Mouse (Mus musculus) hindbrain, embryonic 15.5 days (tissue): Measurements from ENCODE around the gene Hhipl1. TPM values are rescaled to one million over a fixed set of nuclear protein-coding genes. Genes with fewer than 3 reads are reported as not detected.

Source experiments
- ATAC-seq: fragments of 200-750 bp; cut with Nextera tagmentation; 2 replicates; pipeline ENCODE4 v1.8.0; 2017; ENCODE audit warnings: low read depth, moderate number of reproducible peaks, moderate TSS enrichment; ENCODE audit not compliant: low FRiP score
- H3K27ac ChIP-seq: fragments of 300-500 bp; sonication (generic); replicated peaks from 2 replicates; pipeline ENCODE4 v1.5.1; 2015; ENCODE audit warnings: mild to moderate bottlenecking, inconsistent platforms
- H3K27me3 ChIP-seq: fragments of 300-500 bp; sonication (generic); 2 replicates; pipeline ENCODE4 v1.6.1; 2015; ENCODE audit warnings: control low read depth, inconsistent platforms
- H3K36me3 ChIP-seq: fragments of 300-500 bp; sonication (generic); 2 replicates; pipeline ENCODE4 v1.6.1; 2015; ENCODE audit warnings: control low read depth, inconsistent platforms
- H3K4me1 ChIP-seq: fragments of 300-500 bp; sonication (generic); replicated peaks from 2 replicates; pipeline ENCODE4 v1.6.1; 2015; ENCODE audit warnings: control low read depth, inconsistent platforms
- H3K4me2 ChIP-seq: fragments of 300-500 bp; sonication (generic); 2 replicates; pipeline ENCODE4 v1.6.1; 2015; ENCODE audit warnings: moderate library complexity, mild to moderate bottlenecking, inconsistent platforms
- H3K4me3 ChIP-seq: fragments of 300-500 bp; sonication (generic); 2 replicates; pipeline ENCODE4 v1.5.1; 2015; ENCODE audit warnings: mild to moderate bottlenecking, inconsistent platforms
- H3K9ac ChIP-seq: fragments of 300-500 bp; sonication (generic); 2 replicates; pipeline ENCODE4 v1.6.1; 2015; ENCODE audit warnings: inconsistent platforms
- H3K9me3 ChIP-seq: fragments of 300-500 bp; sonication (generic); 2 replicates; pipeline ENCODE4 v1.6.1; 2016; ENCODE audit warnings: control low read depth, inconsistent platforms
- WGBS: fragments of 180-500 bp; shearing (Covaris S2); methylation state at CpG from one replicate; pipeline ENCODE4 v1.1.7; 2015; 5-methylcytosine and 5-hydroxymethylcytosine counted together
- polyA plus RNA-seq: library from polyadenylated mRNA; unstranded; fragments of >200 nt; fragmentation: Nextera tagmentation; extraction: Ambion mirVana; gene quantifications from 2 replicates; pipeline ENCODE4 v1.2.1, GENCODE M21; 2015

Gene Hhipl1
- polyA plus RNA-seq, 1 experiment from 2014 or later: 2.7 TPM

DNA sequence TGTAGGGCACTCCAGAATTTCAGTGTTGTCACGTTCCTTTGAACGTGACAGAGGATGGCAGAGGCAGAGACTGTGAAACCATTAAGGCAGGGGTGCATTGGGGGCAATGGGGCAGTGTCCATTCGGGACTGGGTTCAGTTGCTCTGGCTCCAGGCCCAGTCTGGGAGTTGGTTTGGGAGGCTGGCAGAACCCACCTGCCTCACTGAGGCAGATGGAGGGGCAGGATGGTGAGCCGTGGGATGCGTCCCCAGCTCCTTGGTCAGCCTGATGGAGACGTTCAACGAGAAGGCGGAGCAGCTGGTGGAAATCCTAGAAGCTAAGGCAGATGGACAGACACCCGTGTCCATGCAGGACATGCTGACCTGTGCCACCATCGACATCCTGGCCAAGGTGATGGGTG is 44.9 kb downstream of the Hhipl1 start:
- H3K27ac ChIP-seq: no peak overlapping the region
- no peak overlapping the region for H3K4me3 ChIP-seq
- H3K9me3 ChIP-seq: no peaks in the 10 kb centered on the region
- peaks cover 19% of the 10 kb centered on the region for H3K27me3 ChIP-seq
- no peak for ATAC-seq
- H3K36me3 ChIP-seq: no peaks in the 10 kb centered on the region
- H3K4me2 ChIP-seq: no peak overlapping the region
- no peak overlapping the region for H3K9ac ChIP-seq
- WGBS: 85% methylated on average over 10 of the region's 10 CpGs
- peaks cover 9% of the 10 kb centered on the region for H3K4me1 ChIP-seq

DNA sequence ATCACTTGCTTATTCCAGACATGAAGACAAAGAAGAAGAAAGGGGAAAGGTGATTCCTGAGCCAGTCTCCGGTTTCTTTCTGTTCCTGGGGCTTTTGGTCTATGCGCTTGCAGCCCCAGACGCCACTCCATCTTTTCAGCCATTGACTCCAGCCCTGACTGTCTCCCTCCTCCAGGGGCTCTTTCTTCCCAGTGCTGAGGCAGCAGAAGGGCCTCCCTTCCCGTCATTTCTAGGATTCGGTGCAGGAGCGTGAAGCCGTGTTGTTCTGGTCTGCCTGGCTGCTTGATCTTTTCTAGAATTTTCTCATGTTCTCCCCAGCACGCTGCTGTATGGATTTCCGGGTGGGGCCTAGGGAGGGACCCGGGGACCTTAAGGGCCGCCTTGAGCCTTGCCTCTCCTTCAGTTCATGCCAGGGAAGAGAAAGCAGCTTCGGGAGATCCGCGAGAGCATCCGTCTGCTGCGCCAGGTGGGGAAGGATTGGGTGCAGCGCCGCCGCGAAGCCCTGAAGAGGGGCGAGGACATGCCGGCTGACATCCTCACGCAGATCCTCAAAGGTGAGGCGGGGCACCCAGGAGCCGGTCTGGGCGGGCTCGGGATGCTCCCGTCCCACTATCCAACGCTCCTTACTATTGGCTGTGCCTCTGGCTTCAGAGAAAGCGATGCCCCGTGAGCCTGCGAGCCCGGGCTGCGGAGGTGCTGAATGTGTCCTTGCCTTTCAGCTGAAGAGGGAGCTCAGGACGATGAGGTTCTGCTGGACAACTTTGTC is 46.5 kb downstream of the Hhipl1 start:
- Histone ChIP-seq H3K4me2 (peak overlapping the region; percentile 46), H3K9me3 (no peaks in the 10 kb centered on the region), H3K9ac (no peak overlapping the region), H3K4me3 (peak overlapping the region; percentile 10), H3K27ac (0 out of 2 replicates have a peak overlapping the region, but pooled peaks have one; percentile 30), H3K36me3 (no peaks in the 10 kb centered on the region), H3K27me3 (peaks cover 19% of the 10 kb centered on the region), H3K4me1 (peaks cover 9% of the 10 kb centered on the region)
- WGBS: 10% methylated on average over 35 of the region's 35 CpGs
- no peak; the same call in 1 of the 2 replicates for ATAC-seq

DNA sequence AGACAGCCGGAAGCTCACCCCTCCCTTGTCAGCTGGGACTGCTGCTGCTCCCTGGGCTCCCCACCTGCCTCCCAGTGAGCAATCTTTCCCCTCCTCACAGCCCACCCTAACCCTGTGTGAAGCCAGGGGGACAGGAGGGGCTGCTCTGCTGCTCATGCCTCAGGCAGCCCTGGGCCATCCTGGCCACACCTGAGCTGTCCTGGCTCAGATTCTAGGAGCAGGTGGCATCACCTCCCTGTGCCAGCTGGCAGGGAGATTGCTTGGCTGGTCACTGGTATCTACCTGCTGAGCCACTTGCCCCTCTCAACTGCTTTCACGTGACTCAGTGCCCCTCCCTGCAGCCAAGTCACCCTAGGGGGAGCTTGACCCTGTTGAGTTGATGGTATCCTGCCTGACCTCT is 48.2 kb downstream of the Hhipl1 start:
- H3K4me1 ChIP-seq: peaks cover 9% of the 10 kb centered on the region
- WGBS: 71% methylated on average over 2 of the region's 2 CpGs
- H3K4me3 ChIP-seq: no peak overlapping the region
- H3K4me2 ChIP-seq: no peak overlapping the region
- H3K9me3 ChIP-seq: no peaks in the 10 kb centered on the region
- H3K36me3 ChIP-seq: no peaks in the 10 kb centered on the region
- no peak; the same call in 1 of the 2 replicates for ATAC-seq
- no peak overlapping the region for H3K27ac ChIP-seq
- H3K9ac ChIP-seq: no peak overlapping the region
- H3K27me3 ChIP-seq: peaks cover 19% of the 10 kb centered on the region

DNA sequence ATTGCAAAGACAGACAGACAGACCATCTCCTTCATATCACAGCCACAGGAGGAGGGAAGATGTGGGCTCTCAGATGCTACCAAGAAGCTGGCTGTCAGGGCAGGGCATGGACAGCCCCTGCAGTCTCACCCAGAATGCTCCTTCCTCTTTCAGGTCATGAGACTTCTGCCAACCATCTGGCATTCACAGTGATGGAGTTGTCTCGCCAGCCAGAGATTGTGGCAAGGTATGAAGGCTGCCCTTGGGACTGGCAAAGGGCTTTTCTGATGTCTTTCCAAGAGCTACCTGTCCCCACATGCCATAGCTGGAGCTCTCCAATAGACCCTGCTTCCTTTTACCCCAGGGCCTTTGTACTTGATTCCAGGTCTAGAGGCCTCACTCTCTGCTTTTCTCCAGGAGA is 49.2 kb downstream of the Hhipl1 start:
- no peaks in the 10 kb centered on the region for H3K36me3 ChIP-seq
- no peak overlapping the region for H3K9ac ChIP-seq
- 86% methylated on average over 1 of the region's 1 CpGs for WGBS
- no peak overlapping the region for H3K4me3 ChIP-seq
- no peaks in the 10 kb centered on the region for H3K9me3 ChIP-seq
- H3K27ac ChIP-seq: no peak overlapping the region
- H3K4me2 ChIP-seq: no peak overlapping the region
- no peak for ATAC-seq
- H3K4me1 ChIP-seq: peaks cover 9% of the 10 kb centered on the region
- H3K27me3 ChIP-seq: peaks cover 19% of the 10 kb centered on the region

DNA sequence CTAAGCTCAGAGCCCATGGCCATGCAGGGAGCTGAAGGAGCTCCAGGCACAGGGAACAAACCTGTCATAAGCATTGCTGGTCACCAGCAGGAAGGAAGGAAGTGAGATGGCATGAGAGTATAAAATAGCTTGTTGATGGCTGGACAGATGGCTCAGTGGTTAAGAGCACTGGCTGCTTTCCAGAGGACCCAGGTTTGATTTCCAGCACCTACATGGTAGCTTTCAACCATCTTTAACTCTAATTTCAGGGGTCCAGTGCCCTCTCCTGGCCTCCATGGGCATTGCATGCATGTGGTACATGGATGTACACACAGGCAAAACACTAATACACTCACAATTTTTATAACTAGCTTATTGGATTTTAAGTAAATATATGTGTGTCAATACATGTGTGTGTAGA is 49.9 kb downstream of the Hhipl1 start:
- H3K9ac ChIP-seq: no peak overlapping the region
- peaks cover 9% of the 10 kb centered on the region for H3K4me1 ChIP-seq
- ATAC-seq: no peak
- H3K4me3 ChIP-seq: no peak overlapping the region
- H3K36me3 ChIP-seq: no peaks in the 10 kb centered on the region
- no peak overlapping the region for H3K4me2 ChIP-seq
- no peaks in the 10 kb centered on the region for H3K9me3 ChIP-seq
- no peak overlapping the region for H3K27ac ChIP-seq
- H3K27me3 ChIP-seq: peaks cover 18% of the 10 kb centered on the region

DNA sequence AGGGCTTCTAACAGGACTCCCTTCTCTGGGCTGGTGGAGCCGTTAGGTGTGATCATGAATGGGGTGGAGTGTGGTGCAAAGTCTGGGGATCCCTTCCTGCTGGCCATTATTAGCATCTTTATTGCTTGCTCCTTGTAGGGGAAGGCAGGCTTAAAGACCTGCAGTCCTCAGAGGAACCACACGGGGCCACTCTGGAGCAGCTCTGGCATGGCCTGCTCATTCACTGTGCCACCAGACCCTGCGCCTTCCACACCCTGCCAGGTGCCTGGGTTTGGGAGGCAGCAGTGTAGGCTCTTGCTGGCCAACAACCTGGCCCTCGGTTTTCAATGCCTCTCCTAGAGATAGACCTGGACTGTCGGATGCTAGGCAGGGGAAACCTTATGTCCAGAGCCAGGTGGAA is 57.7 kb downstream of the Hhipl1 start:
- no peak overlapping the region for H3K9ac ChIP-seq
- peak; percentile 76 for ATAC-seq
- no peak overlapping the region for H3K4me2 ChIP-seq
- 5% methylated on average over 5 of the region's 5 CpGs for WGBS
- no peaks in the 10 kb centered on the region for H3K36me3 ChIP-seq
- H3K27ac ChIP-seq: no peak overlapping the region
- H3K9me3 ChIP-seq: no peaks in the 10 kb centered on the region
- peaks cover 4% of the 10 kb centered on the region for H3K4me1 ChIP-seq
- no peaks in the 10 kb centered on the region for H3K27me3 ChIP-seq
- H3K4me3 ChIP-seq: no peak overlapping the region

DNA sequence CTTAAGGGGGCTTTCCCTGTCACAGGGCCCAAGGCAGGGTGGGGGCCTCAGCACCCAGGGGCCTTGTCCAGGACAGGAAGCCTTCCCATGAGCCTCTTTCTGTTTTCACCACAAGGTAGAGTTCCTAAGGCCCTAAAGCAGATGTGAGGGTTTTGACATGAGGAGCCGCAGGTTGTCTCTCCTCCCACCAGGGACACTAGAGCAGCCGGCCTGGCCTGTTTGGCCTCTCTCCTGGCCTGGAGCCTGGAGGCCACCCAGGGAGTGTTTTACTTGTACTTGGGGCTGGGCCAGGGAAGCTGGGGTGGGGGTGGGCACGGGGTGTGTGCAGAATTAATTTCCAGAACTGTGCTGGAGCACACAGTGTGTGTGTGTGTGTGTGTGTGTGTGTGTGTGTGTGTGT is 59.3 kb downstream of the Hhipl1 start:
- Histone ChIP-seq H3K27ac (no peak overlapping the region), H3K4me1 (peaks cover 8% of the 10 kb centered on the region), H3K36me3 (no peaks in the 10 kb centered on the region), H3K4me2 (no peak overlapping the region), H3K4me3 (no peak overlapping the region), H3K27me3 (no peaks in the 10 kb centered on the region), H3K9ac (no peak overlapping the region), H3K9me3 (no peaks in the 10 kb centered on the region)
- 34% methylated on average over 3 of the region's 3 CpGs for WGBS
- ATAC-seq: no peak

DNA sequence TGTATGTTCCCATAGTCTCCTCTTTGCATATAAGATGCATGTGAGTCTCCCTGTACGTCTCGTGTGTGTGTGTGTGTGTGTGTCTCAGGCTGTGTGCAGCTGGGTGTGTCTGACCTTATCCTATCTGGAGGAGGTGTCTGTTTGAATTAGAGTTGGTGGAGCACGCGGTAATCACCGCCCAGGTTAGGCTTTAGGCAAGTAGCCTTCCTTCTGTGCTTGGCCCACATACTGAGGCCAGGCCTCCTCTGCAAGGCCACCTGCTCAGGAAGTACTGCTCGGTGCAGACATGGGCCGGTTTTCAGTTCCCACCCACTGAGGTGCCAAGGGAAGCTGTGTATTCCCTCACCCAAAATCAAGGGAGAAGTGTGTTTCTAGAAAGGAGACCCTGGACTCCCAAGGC is 59.8 kb downstream of the Hhipl1 start:
- 75% methylated on average over 7 of the region's 7 CpGs for WGBS
- Histone ChIP-seq H3K27ac (no peak overlapping the region), H3K9me3 (no peaks in the 10 kb centered on the region), H3K4me2 (no peak overlapping the region), H3K36me3 (no peaks in the 10 kb centered on the region), H3K4me3 (no peak overlapping the region), H3K4me1 (peaks cover 8% of the 10 kb centered on the region), H3K27me3 (no peaks in the 10 kb centered on the region), H3K9ac (no peak overlapping the region)
- ATAC-seq: no peak

DNA sequence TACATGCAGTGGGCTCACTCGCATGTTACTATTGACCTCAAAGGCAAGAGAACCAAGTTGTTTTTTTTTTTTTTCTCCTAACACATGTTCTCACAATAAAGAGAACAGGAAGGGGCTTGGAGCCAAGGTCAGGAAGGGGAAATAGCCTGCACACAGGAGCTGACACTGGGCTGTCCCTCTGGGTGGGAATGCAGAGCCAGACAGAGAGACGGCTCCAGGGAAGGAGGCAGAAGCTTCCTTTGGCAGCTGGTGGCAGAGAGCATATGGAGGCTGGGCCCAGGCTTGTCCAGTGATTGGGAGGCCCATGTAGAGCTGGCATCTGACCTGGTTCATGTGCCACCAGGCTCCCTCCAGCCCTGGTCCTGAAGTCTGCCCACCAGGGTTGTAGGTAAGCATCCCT is 61.8 kb downstream of the Hhipl1 start:
- no peaks in the 10 kb centered on the region for H3K9me3 ChIP-seq
- H3K9ac ChIP-seq: no peak overlapping the region
- ATAC-seq: no peak
- 75% methylated on average over 2 of the region's 2 CpGs for WGBS
- peaks cover 11% of the 10 kb centered on the region for H3K4me1 ChIP-seq
- no peak overlapping the region; the same call in 1 of the 2 replicates for H3K27ac ChIP-seq
- H3K36me3 ChIP-seq: no peaks in the 10 kb centered on the region
- H3K4me2 ChIP-seq: no peak overlapping the region
- no peak overlapping the region for H3K4me3 ChIP-seq
- no peaks in the 10 kb centered on the region for H3K27me3 ChIP-seq

DNA sequence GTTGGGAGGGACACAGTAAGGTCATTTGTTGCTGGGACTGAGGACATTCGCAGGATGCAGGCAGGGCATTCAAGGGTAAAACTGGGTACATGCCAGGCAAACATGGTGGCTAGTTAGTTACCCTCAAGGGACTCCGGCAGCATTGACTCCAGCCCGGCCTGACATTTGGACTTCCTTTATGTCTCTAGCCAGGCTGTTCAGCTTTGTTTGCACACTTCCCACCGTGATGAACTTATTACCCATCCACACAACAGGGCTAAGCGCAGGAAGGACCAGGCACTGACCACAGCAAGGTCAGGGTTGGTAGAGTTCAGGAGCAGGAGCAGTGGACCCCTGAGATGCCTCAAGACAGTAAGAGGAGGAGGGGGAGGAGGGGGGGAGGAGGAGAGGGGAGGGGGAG is 62.9 kb downstream of the Hhipl1 start:
- no peaks in the 10 kb centered on the region for H3K9me3 ChIP-seq

DNA sequence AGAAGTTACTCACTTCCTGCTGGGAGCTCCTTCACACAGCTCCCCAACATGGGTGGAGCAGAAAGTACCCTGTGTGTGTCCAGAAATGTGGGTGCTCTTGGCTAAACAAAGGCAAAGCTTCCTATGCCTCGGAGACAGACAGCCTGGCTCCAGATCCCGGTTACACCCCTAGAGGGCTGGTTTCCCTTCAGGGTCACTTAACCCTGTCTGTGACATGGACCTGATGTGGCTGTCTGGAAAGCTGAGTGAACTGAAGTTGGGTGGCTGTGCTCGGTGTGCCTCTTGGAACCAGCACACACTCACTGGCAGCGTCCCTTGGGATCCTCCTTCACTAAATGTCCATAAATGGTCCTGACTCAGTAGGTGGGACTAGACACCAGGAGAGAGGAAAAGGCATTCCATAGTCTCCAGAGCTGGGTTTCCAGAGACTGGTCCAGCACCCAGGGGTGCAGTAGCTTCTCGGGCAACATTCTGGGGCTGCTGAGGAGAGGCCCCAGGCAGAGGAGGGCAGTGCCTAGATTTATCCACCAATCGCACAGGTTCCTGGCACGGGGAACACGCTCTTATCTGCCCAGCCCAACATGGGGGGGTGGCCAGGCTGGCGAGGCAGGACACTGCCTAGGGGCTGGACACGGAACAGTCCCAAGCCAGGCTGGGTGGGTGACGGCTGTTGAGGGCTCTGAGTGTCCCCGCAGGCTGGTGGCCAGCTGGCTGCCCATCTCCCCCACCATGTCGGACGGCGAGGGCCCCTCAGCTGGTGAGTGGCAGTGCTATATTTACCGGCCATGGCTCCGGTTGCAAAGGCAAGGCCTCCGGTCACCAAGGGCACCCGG is 64.7 kb downstream of the Hhipl1 start, which contains the start of gene Eml1:
Gene Eml1 (plus strand): TSS at position 362 of the 833 bp plus-strand sequence.
- WGBS: 71% methylated on average over 19 of the region's 19 CpGs
- no peak within 1 kb of the TSS for H3K9ac ChIP-seq
- H3K36me3 ChIP-seq: no peaks in the 10 kb centered on the region
- 0 out of 2 replicates have a peak, but pooled peaks cover 7% of the 10 kb centered on the region for H3K4me1 ChIP-seq
- no peaks in the 10 kb centered on the region for H3K27me3 ChIP-seq
- H3K4me3 ChIP-seq: no peak within 1 kb of the TSS
- H3K9me3 ChIP-seq: no peaks in the 10 kb centered on the region
- H3K4me2 ChIP-seq: no peak within 1 kb of the TSS
- no peak for ATAC-seq
- H3K27ac ChIP-seq: no peak within 1 kb of the TSS

More for the DNA sequence above, 62.9 kb downstream of the Hhipl1 start:
- WGBS: 46% methylated on average over 5 of the region's 5 CpGs
- H3K4me3 ChIP-seq: no peak overlapping the region
- no peak overlapping the region for H3K9ac ChIP-seq
- H3K27ac ChIP-seq: no peak overlapping the region
- no peaks in the 10 kb centered on the region for H3K27me3 ChIP-seq
- H3K36me3 ChIP-seq: no peaks in the 10 kb centered on the region
- no peak overlapping the region for H3K4me2 ChIP-seq
- peaks cover 11% of the 10 kb centered on the region for H3K4me1 ChIP-seq
- ATAC-seq: no peak

DNA sequence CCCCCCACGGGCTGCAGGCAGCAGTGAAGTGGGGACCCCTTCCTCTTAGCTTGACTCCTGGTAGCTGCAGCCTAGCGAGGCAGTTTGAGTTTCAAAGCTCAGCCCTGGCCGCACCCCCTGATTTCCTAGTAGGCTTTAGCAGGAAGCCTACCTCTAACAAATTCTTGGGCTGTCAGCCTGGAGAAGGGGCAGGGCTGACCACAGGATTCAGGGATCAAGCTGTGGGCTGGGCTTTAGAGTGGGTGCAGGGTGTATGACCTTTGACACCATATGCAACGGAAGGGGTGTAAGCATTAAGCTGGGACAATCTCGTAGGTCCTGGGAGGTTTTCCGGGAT is 65.3 kb downstream of the Hhipl1 start:
- Histone ChIP-seq H3K27me3 (no peaks in the 10 kb centered on the region), H3K9ac (no peak overlapping the region), H3K9me3 (no peaks in the 10 kb centered on the region), H3K4me2 (no peak overlapping the region), H3K4me3 (no peak overlapping the region), H3K4me1 (0 out of 2 replicates have a peak, but pooled peaks cover 7% of the 10 kb centered on the region), H3K36me3 (no peaks in the 10 kb centered on the region), H3K27ac (no peak overlapping the region)
- WGBS: 76% methylated on average over 6 of the region's 6 CpGs
- no peak for ATAC-seq
